12 mouse cellular contexts compared by ENCODE assay signal in genomic region chr11:75635315-75635714, GRCm38 (mm10). TPM values are rescaled to one million over a fixed set of nuclear protein-coding genes. Genes with fewer than 3 reads are reported as not detected.
DNase-seq lines count a peak whose midpoint lies in the region; ATAC-seq and TF ChIP-seq lines count a peak whose summit lies in the region.
"Had no signal": no experiment of that assay in that cellular context is flagged by ENCODE, and none has a peak within 500 bp of the region (broad histone marks: within the 10 kb centered on the region; RNA-seq: fewer than 3 reads in every experiment).

No protein-coding gene starts in this region.

- peak overlapping the region; percentile 49 for H3K27ac ChIP-seq in liver, adult 2 months (replicated peaks; ENCODE audit: insufficient read depth, low read depth, low read length)
- no peak overlapping the region for H3K27ac ChIP-seq in liver, embryonic 11.5 days (ENCODE audit: low read depth, low read length)
- peak overlapping the region; percentile 49 for H3K27ac ChIP-seq in heart, postnatal 0 days (ENCODE audit: low read depth)
- H3K27ac ChIP-seq in hindbrain, embryonic 14.5 days: no peak overlapping the region
- no peak overlapping the region for H3K27ac ChIP-seq in forebrain, postnatal 0 days (ENCODE audit: low read depth, low read length)

- no peak overlapping the region for H3K4me3 ChIP-seq in liver, adult 2 months (ENCODE audit: insufficient read depth, low read depth, low read length)
- no peak overlapping the region for H3K4me3 ChIP-seq in liver, embryonic 11.5 days (ENCODE audit: low read depth, low read length)
- H3K4me3 ChIP-seq in heart, postnatal 0 days (ENCODE audit: low read depth, low read length): no peak overlapping the region
- no peak overlapping the region for H3K4me3 ChIP-seq in hindbrain, embryonic 14.5 days (replicated peaks; ENCODE audit: low read length)
- no peak overlapping the region for H3K4me3 ChIP-seq in forebrain, postnatal 0 days (ENCODE audit: low read depth, low read length)

- peaks cover 3% of the 10 kb centered on the region; the same call in 1 of the 2 replicates for H3K79me2 ChIP-seq in liver, adult 2 months (ENCODE audit: control insufficient read depth, insufficient read depth, low read length)

- H3K9ac ChIP-seq in liver, adult 2 months (ENCODE audit: low read depth, low read length): no peak overlapping the region
- no peak overlapping the region for H3K9ac ChIP-seq in liver, embryonic 11.5 days (ENCODE audit: low read depth, low read length)
- H3K9ac ChIP-seq in heart, postnatal 0 days (replicated peaks; ENCODE audit: low read depth, low read length): no peak overlapping the region
- no peak overlapping the region for H3K9ac ChIP-seq in hindbrain, embryonic 14.5 days
- no peak overlapping the region for H3K9ac ChIP-seq in forebrain, postnatal 0 days

- ATAC-seq in liver, embryonic 11.5 days (replicated peaks; ENCODE audit: low FRiP score): no peak
- no peak for ATAC-seq in heart, postnatal 0 days (ENCODE audit: insufficient read depth, low read depth)
- ATAC-seq in hindbrain, embryonic 14.5 days (ENCODE audit: low FRiP score): no peak
- no peak for ATAC-seq in forebrain, postnatal 0 days
- ATAC-seq: hindbrain, embryonic 16.5 days had no signal

- no peak overlapping the region for H3K4me2 ChIP-seq in liver, embryonic 11.5 days
- H3K4me2 ChIP-seq in heart, postnatal 0 days (ENCODE audit: low read depth, low read length): no peak overlapping the region
- H3K4me2 ChIP-seq in hindbrain, embryonic 14.5 days (replicated peaks): no peak overlapping the region
- H3K4me2 ChIP-seq in forebrain, postnatal 0 days (ENCODE audit: low read depth): no peak overlapping the region

- no peaks in the 10 kb centered on the region for H3K27me3 ChIP-seq in liver, adult 2 months (ENCODE audit: control insufficient read depth, insufficient read depth, low read length)
- H3K27me3 ChIP-seq in liver, embryonic 11.5 days (replicated peaks; ENCODE audit: control insufficient read depth, insufficient read depth, low read length): no peaks in the 10 kb centered on the region
- no peaks in the 10 kb centered on the region for H3K27me3 ChIP-seq in heart, postnatal 0 days (ENCODE audit: control insufficient read depth, insufficient read depth, low read length)
- H3K27me3 ChIP-seq in hindbrain, embryonic 14.5 days (ENCODE audit: control insufficient read depth, insufficient read depth, low read length): no peaks in the 10 kb centered on the region
- H3K27me3 ChIP-seq in forebrain, postnatal 0 days (ENCODE audit: insufficient read depth, low read length): no peaks in the 10 kb centered on the region

- peaks cover 13% of the 10 kb centered on the region; the same call in 1 of the 2 replicates for H3K36me3 ChIP-seq in liver, adult 2 months (ENCODE audit: control insufficient read depth, insufficient read depth, low read length)
- no peaks in the 10 kb centered on the region for H3K36me3 ChIP-seq in liver, embryonic 11.5 days (ENCODE audit: control insufficient read depth, insufficient read depth, low read length)
- peaks cover 49% of the 10 kb centered on the region for H3K36me3 ChIP-seq in heart, postnatal 0 days (replicated peaks; ENCODE audit: control insufficient read depth, insufficient read depth, low read length)
- H3K36me3 ChIP-seq in hindbrain, embryonic 14.5 days (replicated peaks; ENCODE audit: control insufficient read depth, insufficient read depth): peaks cover 37% of the 10 kb centered on the region
- H3K36me3 ChIP-seq in forebrain, postnatal 0 days (ENCODE audit: insufficient read depth): peaks cover 40% of the 10 kb centered on the region

- H3K9me3 ChIP-seq in liver, embryonic 11.5 days (ENCODE audit: control insufficient read depth, low read length): no peaks in the 10 kb centered on the region
- no peaks in the 10 kb centered on the region for H3K9me3 ChIP-seq in heart, postnatal 0 days (replicated peaks; ENCODE audit: control insufficient read depth, low read length)
- no peaks in the 10 kb centered on the region for H3K9me3 ChIP-seq in hindbrain, embryonic 14.5 days (ENCODE audit: control insufficient read depth, low read length)
- no peaks in the 10 kb centered on the region for H3K9me3 ChIP-seq in forebrain, postnatal 0 days (ENCODE audit: low read length)

- intact Hi-C loops in gastrocnemius, postnatal 36 days (cut with DNase I): no loop called here

- TF ChIP-seq CTCF in liver, adult 2 months (IDR thresholded peaks at IDR 0.05; ENCODE audit: low read depth, low read length): no peak
- TF ChIP-seq CTCF in heart, postnatal 0 days (IDR thresholded peaks at IDR 0.05; ENCODE audit: low read depth): no peak
- TF ChIP-seq CTCF in forebrain, postnatal 0 days (IDR thresholded peaks at IDR 0.05; ENCODE audit: low read depth): no peak

- no peak for TF ChIP-seq POLR2A in liver, adult 2 months (IDR thresholded peaks at IDR 0.05; ENCODE audit: extremely low read depth, insufficient read depth, low read length)

- DNase-seq in gastrocnemius, adult 18-20 months (ENCODE audit: low spot score): peak; percentile 47
- DNase-seq in gastrocnemius, postnatal 36 days: no peak
- no peak for DNase-seq in liver, adult 2 months (ENCODE audit: extremely low read depth, low read depth, low spot score)
- DNase-seq in liver, embryonic 11.5 days (ENCODE audit: low spot score): no peak
- DNase-seq in heart, postnatal 0 days (ENCODE audit: low spot score): no peak
- peak; percentile 77 to 87 for DNase-seq in kidney, postnatal 36 days
- DNase-seq in hindbrain, embryonic 14.5 days (ENCODE audit: low spot score): no peak
- no peak for DNase-seq in forebrain, postnatal 0 days
- DNase-seq: cerebellum, adult 11-12 months; left cerebral cortex, postnatal 4 days; midbrain, embryonic 14.5 days had no signal

- no peak for TF ChIP-seq EP300 in heart, postnatal 0 days (IDR thresholded peaks at IDR 0.05; ENCODE audit: low read depth)

- H3K4me1 ChIP-seq in liver, adult 2 months (ENCODE audit: control insufficient read depth, insufficient read depth, low read length): peaks cover 3% of the 10 kb centered on the region; the same call in 1 of the 2 replicates
- H3K4me1 ChIP-seq in liver, embryonic 11.5 days (replicated peaks; ENCODE audit: control insufficient read depth, insufficient read depth, low read length): peaks cover 19% of the 10 kb centered on the region
- peaks cover 10% of the 10 kb centered on the region for H3K4me1 ChIP-seq in heart, postnatal 0 days (ENCODE audit: control insufficient read depth, insufficient read depth)
- H3K4me1 ChIP-seq in hindbrain, embryonic 14.5 days (replicated peaks; ENCODE audit: control insufficient read depth, insufficient read depth, low read length): peaks cover 15% of the 10 kb centered on the region
- peaks cover 6% of the 10 kb centered on the region; the same call in 1 of the 2 replicates for H3K4me1 ChIP-seq in forebrain, postnatal 0 days (ENCODE audit: insufficient read depth)

- 53% methylated on average over 11 of the region's 11 CpGs for whole genome bisulfite sequencing in liver, adult 2 months
- 70% methylated on average over 11 of the region's 11 CpGs for WGBS in liver, embryonic 11.5 days
- WGBS in heart, postnatal 0 days: 52% methylated on average over 11 of the region's 11 CpGs
- WGBS in hindbrain, embryonic 14.5 days: 83% methylated on average over 11 of the region's 11 CpGs
- 88% methylated on average over 11 of the region's 11 CpGs for WGBS in forebrain, postnatal 0 days

RNA-seq across cellular contexts. Expression of gene Inpp5k, which starts 4.5 kb away (rescaled TPM):
- total RNA-seq in gastrocnemius, adult 18-20 months (2021): 10 to 100 TPM; 24.6 to 25.0 TPM
- total RNA-seq in gastrocnemius, postnatal 36 days (2021): 10 to 100 TPM; 20.4 to 24.0 TPM
- total RNA-seq in liver, adult 2 months (2014; rRNA removed): 12.3 and 13.4 TPM in 2 replicates
- polyA plus RNA-seq in liver, adult 2 months (2012; rRNA removed): 12.2 and 17.2 TPM in 2 replicates
- polyA plus RNA-seq in liver, embryonic 11.5 days (2014; fragmentation: Nextera tagmentation; extraction: Ambion mirVana): 21.9 and 22.2 TPM in 2 replicates
- 55.9 and 64.6 TPM in 2 replicates for total RNA-seq in heart, postnatal 0 days (2014; rRNA removed; ENCODE audit: low replicate concordance)
- 28.7 and 29.2 TPM in 2 replicates for polyA plus RNA-seq in heart, postnatal 0 days (2015; fragmentation: Nextera tagmentation; extraction: Ambion mirVana)
- 42.3 and 44.9 TPM in 2 replicates for polyA plus RNA-seq in hindbrain, embryonic 14.5 days (2014; fragmentation: Nextera tagmentation; extraction: Ambion mirVana)
- total RNA-seq in forebrain, postnatal 0 days (2014; rRNA removed): 52.4 and 57.4 TPM in 2 replicates
- polyA plus RNA-seq in forebrain, postnatal 0 days (2015; fragmentation: Nextera tagmentation; extraction: Ambion mirVana): 50.2 and 50.7 TPM in 2 replicates

RNA-seq across cellular contexts. Expression of gene Myo1c, which starts 15.0 kb away (rescaled TPM):
- total RNA-seq in gastrocnemius, adult 18-20 months (2021): 10 to 100 TPM; 32.6 to 40.7 TPM
- 10 to 100 TPM; 37.4 to 41.5 TPM for total RNA-seq in gastrocnemius, postnatal 36 days (2021)
- total RNA-seq in liver, adult 2 months (2014; rRNA removed): 15.6 and 17.9 TPM in 2 replicates
- polyA plus RNA-seq in liver, adult 2 months (2012; rRNA removed): 17.0 and 21.5 TPM in 2 replicates
- 37.4 and 41.9 TPM in 2 replicates for polyA plus RNA-seq in liver, embryonic 11.5 days (2014; fragmentation: Nextera tagmentation; extraction: Ambion mirVana)
- 127 and 143 TPM in 2 replicates for total RNA-seq in heart, postnatal 0 days (2014; rRNA removed; ENCODE audit: low replicate concordance)
- polyA plus RNA-seq in heart, postnatal 0 days (2015; fragmentation: Nextera tagmentation; extraction: Ambion mirVana): 40.4 and 45.2 TPM in 2 replicates
- 8.7 and 10.4 TPM in 2 replicates for polyA plus RNA-seq in hindbrain, embryonic 14.5 days (2014; fragmentation: Nextera tagmentation; extraction: Ambion mirVana)
- 17.5 and 21.0 TPM in 2 replicates for total RNA-seq in forebrain, postnatal 0 days (2014; rRNA removed)
- polyA plus RNA-seq in forebrain, postnatal 0 days (2015; fragmentation: Nextera tagmentation; extraction: Ambion mirVana): 6.5 and 8.2 TPM in 2 replicates

RNA-seq across cellular contexts. Expression of gene Crk, which starts 43.7 kb away (rescaled TPM):
- 10 to 100 TPM; 50.3 to 60.6 TPM for total RNA-seq in gastrocnemius, adult 18-20 months (2021)
- total RNA-seq in gastrocnemius, postnatal 36 days (2021): 10 to 100 TPM; 38.5 to 44.0 TPM
- 50.5 and 51.1 TPM in 2 replicates for total RNA-seq in liver, adult 2 months (2014; rRNA removed)
- 47.7 and 57.5 TPM in 2 replicates for polyA plus RNA-seq in liver, adult 2 months (2012; rRNA removed)
- polyA plus RNA-seq in liver, embryonic 11.5 days (2014; fragmentation: Nextera tagmentation; extraction: Ambion mirVana): 70.4 and 71.1 TPM in 2 replicates
- 57.0 and 74.0 TPM in 2 replicates for total RNA-seq in heart, postnatal 0 days (2014; rRNA removed; ENCODE audit: low replicate concordance)
- 70.8 and 88.4 TPM in 2 replicates for polyA plus RNA-seq in heart, postnatal 0 days (2015; fragmentation: Nextera tagmentation; extraction: Ambion mirVana)
- polyA plus RNA-seq in hindbrain, embryonic 14.5 days (2014; fragmentation: Nextera tagmentation; extraction: Ambion mirVana): 102 and 115 TPM in 2 replicates
- total RNA-seq in forebrain, postnatal 0 days (2014; rRNA removed): 88.7 and 89.8 TPM in 2 replicates
- polyA plus RNA-seq in forebrain, postnatal 0 days (2015; fragmentation: Nextera tagmentation; extraction: Ambion mirVana): 90.9 and 93.4 TPM in 2 replicates

RNA-seq across cellular contexts. Expression of gene Pitpna, which starts 47.4 kb away (rescaled TPM):
- total RNA-seq in gastrocnemius, adult 18-20 months (2021): 100 to 1,000 TPM; 168 to 172 TPM
- 100 to 1,000 TPM; 186 to 223 TPM for total RNA-seq in gastrocnemius, postnatal 36 days (2021)
- total RNA-seq in liver, adult 2 months (2014; rRNA removed): 19.7 and 21.0 TPM in 2 replicates
- polyA plus RNA-seq in liver, adult 2 months (2012; rRNA removed): 24.6 and 28.9 TPM in 2 replicates
- polyA plus RNA-seq in liver, embryonic 11.5 days (2014; fragmentation: Nextera tagmentation; extraction: Ambion mirVana): 63.2 and 65.1 TPM in 2 replicates
- total RNA-seq in heart, postnatal 0 days (2014; rRNA removed; ENCODE audit: low replicate concordance): 58.4 and 59.6 TPM in 2 replicates
- polyA plus RNA-seq in heart, postnatal 0 days (2015; fragmentation: Nextera tagmentation; extraction: Ambion mirVana): 74.0 and 76.8 TPM in 2 replicates
- 136 and 159 TPM in 2 replicates for polyA plus RNA-seq in hindbrain, embryonic 14.5 days (2014; fragmentation: Nextera tagmentation; extraction: Ambion mirVana)
- total RNA-seq in forebrain, postnatal 0 days (2014; rRNA removed): 83.0 and 95.7 TPM in 2 replicates
- polyA plus RNA-seq in forebrain, postnatal 0 days (2015; fragmentation: Nextera tagmentation; extraction: Ambion mirVana): 85.8 and 101 TPM in 2 replicates

Comparison
In these comparisons a context has a peak if more than half of its experiments do, and no peak if none do; other contexts are left out.
1. DNase-seq: peak in gastrocnemius, adult 18-20 months (single experiment) and kidney, postnatal 36 days (2 of 2); none in gastrocnemius, postnatal 36 days (0 of 2), liver, adult 2 months (single experiment), liver, embryonic 11.5 days (single experiment), heart, postnatal 0 days (single experiment), hindbrain, embryonic 14.5 days (single experiment) and forebrain, postnatal 0 days (single experiment).
2. H3K27ac ChIP-seq: peak in liver, adult 2 months (single experiment) and heart, postnatal 0 days (single experiment); none in liver, embryonic 11.5 days (single experiment), hindbrain, embryonic 14.5 days (single experiment) and forebrain, postnatal 0 days (single experiment).